Mouse (Mus musculus) bone marrow macrophage, adult 2 months (primary cell): Measurements from ENCODE around the gene Rasgef1c.

ENCODE experiments used
- CTCF ChIP-seq: IDR thresholded peaks from 2 replicates; pipeline ENCODE4 v1.5.1; 2012; ENCODE audit warnings: low read depth, mild to moderate bottlenecking, low read length, moderate library complexity
- POLR2A ChIP-seq: IDR thresholded peaks from 2 replicates; pipeline ENCODE4 v1.6.1; 2012; ENCODE audit warnings: mild to moderate bottlenecking, low read depth, low read length, borderline replicate concordance

DNA sequence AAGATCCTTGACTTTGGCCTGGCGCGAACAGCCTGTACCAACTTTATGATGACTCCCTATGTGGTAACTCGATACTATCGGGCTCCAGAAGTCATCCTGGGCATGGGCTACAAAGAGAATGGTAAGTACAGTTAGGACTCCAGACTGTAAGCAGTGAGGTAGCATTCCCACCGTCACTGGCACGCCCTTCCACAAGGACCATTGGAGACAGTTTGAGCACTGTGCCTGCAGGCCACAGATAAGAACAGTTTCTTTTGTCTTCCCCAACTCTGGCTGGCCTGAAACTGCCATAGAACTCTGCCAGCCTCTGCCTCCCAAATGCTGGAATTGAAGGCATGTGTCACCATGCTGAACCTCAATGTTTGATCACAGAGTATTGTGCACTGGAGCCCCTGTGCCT, 28.9 kb upstream of the Rasgef1c start:
- TF ChIP-seq CTCF (no peak), POLR2A (no peak)
